Mouse (Mus musculus): ENCODE data around the gene Slc13a2. TPM values are rescaled to one million over a fixed set of nuclear protein-coding genes. Genes with fewer than 3 reads are reported as not detected.

Gene Slc13a2
- polyA plus RNA-seq, 1 experiment from 2014 or later: not detected

GRCm38 (mm10) chr11:78408256-78409240, 13.5 kb downstream of the Slc13a2 start:
- H3K4me3 ChIP-seq: no peak overlapping the region
- H3K27ac ChIP-seq: no peak overlapping the region
- H3K4me1 ChIP-seq: no peaks in the 10 kb centered on the region
- no peak overlapping the region for H3K4me2 ChIP-seq (replicated peaks)
- no peaks in the 10 kb centered on the region for H3K9me3 ChIP-seq
- no peak for ATAC-seq (ENCODE audit: low FRiP score, low read depth)
- WGBS: 72% methylated on average over 9 of the region's 9 CpGs
- H3K36me3 ChIP-seq: no peaks in the 10 kb centered on the region
- 0 out of 2 replicates have a peak, but pooled peaks cover under 1% of the 10 kb centered on the region for H3K27me3 ChIP-seq
- H3K9ac ChIP-seq: no peak overlapping the region

GRCm38 (mm10) chr11:78402062-78402461, 20.0 kb downstream of the Slc13a2 start:
- H3K27ac ChIP-seq: no peak overlapping the region
- ATAC-seq (ENCODE audit: low FRiP score, low read depth): no peak
- H3K9ac ChIP-seq: no peak overlapping the region
- H3K4me2 ChIP-seq (replicated peaks): no peak overlapping the region
- H3K9me3 ChIP-seq: no peaks in the 10 kb centered on the region
- H3K4me1 ChIP-seq: peaks cover 8% of the 10 kb centered on the region
- H3K36me3 ChIP-seq: no peaks in the 10 kb centered on the region
- 74% methylated on average over 6 of the region's 6 CpGs for WGBS
- H3K4me3 ChIP-seq: no peak overlapping the region
- no peaks in the 10 kb centered on the region for H3K27me3 ChIP-seq

- Histone ChIP-seq H3K27ac (no peak overlapping the region), H3K27me3 (no peaks in the 10 kb centered on the region), H3K9ac (no peak overlapping the region), H3K36me3 (no peaks in the 10 kb centered on the region), H3K9me3 (no peaks in the 10 kb centered on the region), H3K4me2 (replicated peaks) (no peak overlapping the region), H3K4me1 (peaks cover 9% of the 10 kb centered on the region), H3K4me3 (no peak overlapping the region)
- WGBS: 82% methylated on average over 3 of the region's 3 CpGs
- no peak for ATAC-seq (ENCODE audit: low FRiP score, low read depth)
These were observed 20.5 kb downstream of the Slc13a2 start for GRCm38 (mm10) chr11:78401469-78401868.

GRCm38 (mm10) chr11:78400936-78401335, 21.1 kb downstream of the Slc13a2 start:
- H3K4me2 ChIP-seq (replicated peaks): no peak overlapping the region
- H3K9ac ChIP-seq: no peak overlapping the region
- H3K4me3 ChIP-seq: no peak overlapping the region
- no peaks in the 10 kb centered on the region for H3K27me3 ChIP-seq
- H3K36me3 ChIP-seq: no peaks in the 10 kb centered on the region
- no peaks in the 10 kb centered on the region for H3K9me3 ChIP-seq
- 67% methylated on average over 3 of the region's 3 CpGs for WGBS
- no peak for ATAC-seq (ENCODE audit: low FRiP score, low read depth)
- no peak overlapping the region for H3K27ac ChIP-seq
- peaks cover 9% of the 10 kb centered on the region for H3K4me1 ChIP-seq

- Histone ChIP-seq H3K4me1 (peaks cover 9% of the 10 kb centered on the region), H3K9ac (no peak overlapping the region; the same call in 1 of the 2 replicates), H3K4me2 (replicated peaks) (no peak overlapping the region), H3K27me3 (no peaks in the 10 kb centered on the region), H3K27ac (no peak overlapping the region), H3K9me3 (no peaks in the 10 kb centered on the region), H3K4me3 (no peak overlapping the region), H3K36me3 (no peaks in the 10 kb centered on the region)
- no peak for ATAC-seq (ENCODE audit: low FRiP score, low read depth)
- WGBS: 15% methylated on average over 8 of the region's 8 CpGs
These were observed 22.3 kb downstream of the Slc13a2 start for GRCm38 (mm10) chr11:78399680-78400079.

- WGBS: 80% methylated on average over 6 of the region's 6 CpGs
- no peaks in the 10 kb centered on the region for H3K9me3 ChIP-seq
- H3K9ac ChIP-seq: no peak overlapping the region; the same call in 1 of the 2 replicates
- no peak overlapping the region for H3K4me3 ChIP-seq
- ATAC-seq (ENCODE audit: low FRiP score, low read depth): no peak
- no peak overlapping the region for H3K27ac ChIP-seq
- H3K4me2 ChIP-seq (replicated peaks): no peak overlapping the region
- H3K27me3 ChIP-seq: no peaks in the 10 kb centered on the region
- peaks cover 9% of the 10 kb centered on the region for H3K4me1 ChIP-seq
- no peaks in the 10 kb centered on the region for H3K36me3 ChIP-seq
These were observed 23.8 kb downstream of the Slc13a2 start for GRCm38 (mm10) chr11:78398212-78398611.

GRCm38 (mm10) chr11:78397397-78397796, 24.6 kb downstream of the Slc13a2 start:
- Histone ChIP-seq H3K27me3 (no peaks in the 10 kb centered on the region), H3K27ac (no peak overlapping the region), H3K4me3 (peak overlapping the region; percentile 30), H3K4me1 (peaks cover 9% of the 10 kb centered on the region), H3K9ac (peak overlapping the region; percentile 25; the same call in 1 of the 2 replicates), H3K9me3 (no peaks in the 10 kb centered on the region), H3K4me2 (replicated peaks) (peak overlapping the region; percentile 61), H3K36me3 (no peaks in the 10 kb centered on the region)
- peak; percentile 60; the same call in 1 of the 2 replicates for ATAC-seq (ENCODE audit: low FRiP score, low read depth)
- WGBS: 10% methylated on average over 18 of the region's 18 CpGs

GRCm38 (mm10) chr11:78396950-78397349, 25.1 kb downstream of the Slc13a2 start:
- H3K9me3 ChIP-seq: no peaks in the 10 kb centered on the region
- peak overlapping the region; percentile 25; the same call in 1 of the 2 replicates for H3K9ac ChIP-seq
- no peak overlapping the region for H3K27ac ChIP-seq
- H3K4me1 ChIP-seq: peaks cover 9% of the 10 kb centered on the region
- peak overlapping the region; percentile 61 for H3K4me2 ChIP-seq (replicated peaks)
- ATAC-seq (ENCODE audit: low FRiP score, low read depth): no peak
- H3K4me3 ChIP-seq: peak overlapping the region; percentile 30
- H3K36me3 ChIP-seq: no peaks in the 10 kb centered on the region
- no peaks in the 10 kb centered on the region for H3K27me3 ChIP-seq
- 31% methylated on average over 11 of the region's 11 CpGs for WGBS

- no peak overlapping the region for H3K27ac ChIP-seq
- H3K36me3 ChIP-seq: no peaks in the 10 kb centered on the region
- no peak overlapping the region for H3K9ac ChIP-seq
- H3K4me2 ChIP-seq (replicated peaks): no peak overlapping the region
- no peak overlapping the region for H3K4me3 ChIP-seq
- ATAC-seq (ENCODE audit: low FRiP score, low read depth): no peak
- H3K9me3 ChIP-seq: no peaks in the 10 kb centered on the region
- WGBS: 78% methylated on average over 3 of the region's 3 CpGs
- H3K4me1 ChIP-seq: peaks cover 5% of the 10 kb centered on the region
- H3K27me3 ChIP-seq: no peaks in the 10 kb centered on the region
These were observed 29.3 kb downstream of the Slc13a2 start for GRCm38 (mm10) chr11:78392728-78393127.

GRCm38 (mm10) chr11:78386508-78387043, 35.4 kb downstream of the Slc13a2 start, which contains the start of gene Foxn1:
TSS of gene Foxn1 (minus strand) at chr11:78386558.
- H3K27ac ChIP-seq: no peak within 1 kb of the TSS
- no peak within 1 kb of the TSS; the same call in 1 of the 2 replicates for H3K4me2 ChIP-seq (replicated peaks)
- 0 out of 2 replicates have a peak, but pooled peaks cover 2% of the 10 kb centered on the region for H3K27me3 ChIP-seq
- no peaks in the 10 kb centered on the region for H3K9me3 ChIP-seq
- H3K4me3 ChIP-seq: no peak within 1 kb of the TSS
- H3K4me1 ChIP-seq: peaks cover 5% of the 10 kb centered on the region; the same call in 1 of the 2 replicates
- no peak within 1 kb of the TSS for H3K9ac ChIP-seq
- no peaks in the 10 kb centered on the region for H3K36me3 ChIP-seq
- 75% methylated on average over 14 of the region's 14 CpGs for WGBS
- no peak for ATAC-seq (ENCODE audit: low FRiP score, low read depth)

GRCm38 (mm10) chr11:78385776-78386175, 36.2 kb downstream of the Slc13a2 start:
- Histone ChIP-seq H3K4me3 (no peak overlapping the region), H3K9me3 (no peaks in the 10 kb centered on the region), H3K27me3 (0 out of 2 replicates have a peak, but pooled peaks cover 2% of the 10 kb centered on the region), H3K4me1 (peaks cover 5% of the 10 kb centered on the region; the same call in 1 of the 2 replicates), H3K27ac (no peak overlapping the region), H3K36me3 (no peaks in the 10 kb centered on the region), H3K4me2 (replicated peaks) (no peak overlapping the region), H3K9ac (no peak overlapping the region)
- 80% methylated on average over 10 of the region's 10 CpGs for WGBS
- ATAC-seq (ENCODE audit: low FRiP score, low read depth): no peak

- Histone ChIP-seq H3K27ac (no peak overlapping the region), H3K4me2 (replicated peaks) (no peak overlapping the region), H3K9me3 (no peaks in the 10 kb centered on the region), H3K4me3 (no peak overlapping the region), H3K27me3 (0 out of 2 replicates have a peak, but pooled peaks cover 2% of the 10 kb centered on the region), H3K36me3 (no peaks in the 10 kb centered on the region), H3K4me1 (peaks cover 9% of the 10 kb centered on the region), H3K9ac (no peak overlapping the region)
- no peak for ATAC-seq (ENCODE audit: low FRiP score, low read depth)
- 31% methylated on average over 5 of the region's 5 CpGs for WGBS
These were observed 39.3 kb downstream of the Slc13a2 start for GRCm38 (mm10) chr11:78382701-78383100.
